ENCODE assay signal across 8 mouse cellular contexts in genomic region chr12:74284020-74284684, GRCm38 (mm10). TPM values are rescaled to one million over a fixed set of nuclear protein-coding genes. Genes with fewer than 3 reads are reported as not detected.
DNase-seq lines count a peak whose midpoint lies in the region; ATAC-seq lines count a peak whose summit lies in the region.

No protein-coding gene starts in this region.

- H3K27me3 ChIP-seq in embryonic facial prominence, embryonic 10.5 days (replicated peaks; ENCODE audit: low read depth, poor library complexity, severe bottlenecking) = peaks cover 48% of the 10 kb centered on the region
- H3K27me3 ChIP-seq in intestine, embryonic 16.5 days (replicated peaks; ENCODE audit: control insufficient read depth, insufficient read depth, low read length) = peaks cover 26% of the 10 kb centered on the region

- peak; percentile 94 for ATAC-seq in intestine, embryonic 16.5 days

- H3K4me1 ChIP-seq in embryonic facial prominence, embryonic 10.5 days = peaks cover 14% of the 10 kb centered on the region
- H3K4me1 ChIP-seq in intestine, embryonic 16.5 days (ENCODE audit: control insufficient read depth, insufficient read depth, low read length) = peaks cover 4% of the 10 kb centered on the region

- no peaks in the 10 kb centered on the region for H3K9me3 ChIP-seq in embryonic facial prominence, embryonic 10.5 days
- H3K9me3 ChIP-seq in intestine, embryonic 16.5 days (ENCODE audit: control insufficient read depth, low read length) = no peaks in the 10 kb centered on the region

- peak; percentile 75 for DNase-seq in adrenal gland, postnatal 10 days
- DNase-seq in embryonic facial prominence, embryonic 10.5 days (ENCODE audit: low spot score) = peak; percentile 94
- DNase-seq in heart, adult 11 months = peak; percentile 93
- peak; percentile 97 for DNase-seq in left cerebral cortex, postnatal 14 days (ENCODE audit: low spot score in 2 of 2)
- DNase-seq in mesoderm, embryonic 11.5 days (ENCODE audit: low read depth, low spot score) = peak; percentile 96
- DNase-seq in right cerebral cortex, postnatal 4 days = peak; percentile 97
- no peak for DNase-seq in spleen, postnatal 36 days (ENCODE audit: low spot score in 2 of 2)

- H3K9ac ChIP-seq in intestine, embryonic 16.5 days (ENCODE audit: low read depth, low read length) = no peak overlapping the region

- H3K36me3 ChIP-seq in embryonic facial prominence, embryonic 10.5 days (replicated peaks) = no peaks in the 10 kb centered on the region
- no peaks in the 10 kb centered on the region for H3K36me3 ChIP-seq in intestine, embryonic 16.5 days (ENCODE audit: control insufficient read depth, insufficient read depth, low read length)

- under 1% methylated on average over 49 of the region's 49 CpGs for WGBS in embryonic facial prominence, embryonic 10.5 days
- WGBS in intestine, embryonic 16.5 days = 1% methylated on average over 49 of the region's 49 CpGs

- no peak overlapping the region for H3K27ac ChIP-seq in embryonic facial prominence, embryonic 10.5 days (replicated peaks)
- no peak overlapping the region for H3K27ac ChIP-seq in intestine, embryonic 16.5 days (ENCODE audit: low read length)

- intact Hi-C loops in left cerebral cortex, postnatal 14 days (cut with DNase I) = loop anchor here (5.0 to 10.0 kb wide), 2 partner anchors 52 to 109 kb away; no protein-coding TSS in a partner anchor

- H3K4me3 ChIP-seq in embryonic facial prominence, embryonic 10.5 days = peak overlapping the region; percentile 61
- peak overlapping the region; percentile 42 for H3K4me3 ChIP-seq in intestine, embryonic 16.5 days (ENCODE audit: low read length)

- H3K4me2 ChIP-seq in intestine, embryonic 16.5 days (ENCODE audit: low read depth, low read length) = peak overlapping the region; percentile 68

RNA-seq across cellular contexts. Expression of gene Gm11042, which starts 32.0 kb away (rescaled TPM):
- total RNA-seq in adrenal gland, postnatal 10 days (2021) = not detected
- polyA plus RNA-seq in embryonic facial prominence, embryonic 10.5 days (2016; fragmentation: Nextera tagmentation; extraction: Ambion mirVana) = not detected in 2 replicates
- polyA plus RNA-seq in intestine, embryonic 16.5 days (2015; fragmentation: Nextera tagmentation; extraction: Ambion mirVana) = not detected in 2 replicates
- total RNA-seq in left cerebral cortex, postnatal 14 days (2021) = not detected

Comparison
In these comparisons a context has a peak if more than half of its experiments do, and no peak if none do; other contexts are left out.
1. DNase-seq: peak in adrenal gland, postnatal 10 days (single experiment), embryonic facial prominence, embryonic 10.5 days (single experiment), heart, adult 11 months (single experiment), left cerebral cortex, postnatal 14 days (2 of 2), mesoderm, embryonic 11.5 days (single experiment) and right cerebral cortex, postnatal 4 days (single experiment); none in spleen, postnatal 36 days (0 of 2).